In genomic region chr15:102355134-102355870, GRCm38 (mm10) we compare ENCODE assay signal across 8 mouse cellular contexts. TPM values are rescaled to one million over a fixed set of nuclear protein-coding genes. Genes with fewer than 3 reads are reported as not detected.
DNase-seq lines count a peak whose midpoint lies in the region; ATAC-seq and TF ChIP-seq lines count a peak whose summit lies in the region.

No protein-coding gene starts in this region.

- peak overlapping the region; percentile 42 for H3K4me3 ChIP-seq in embryonic facial prominence, embryonic 11.5 days (ENCODE audit: low read depth, low read length)
- H3K4me3 ChIP-seq in heart, embryonic 11.5 days (ENCODE audit: low read depth, low read length): peak overlapping the region; percentile 45
- peak overlapping the region; percentile 54 for H3K4me3 ChIP-seq in liver, postnatal 0 days (ENCODE audit: low read depth, low read length)
- H3K4me3 ChIP-seq in olfactory bulb, adult 2 months (ENCODE audit: insufficient read depth, low read depth, low read length): peak overlapping the region; percentile 50

- no peak for TF ChIP-seq EP300 in liver, postnatal 0 days (IDR thresholded peaks at IDR 0.05; ENCODE audit: low read depth)

- WGBS in embryonic facial prominence, embryonic 11.5 days: under 1% methylated on average over 48 of the region's 49 CpGs
- WGBS in heart, embryonic 11.5 days (ENCODE audit: insufficient replicate concordance): under 1% methylated on average over 40 of the region's 49 CpGs
- WGBS in liver, postnatal 0 days (ENCODE audit: insufficient replicate concordance): under 1% methylated on average over 36 of the region's 49 CpGs
- WGBS in olfactory bulb, adult 2 months: under 1% methylated on average over 49 of the region's 49 CpGs

- no peak for TF ChIP-seq POLR2A in olfactory bulb, adult 2 months (IDR thresholded peaks at IDR 0.05; ENCODE audit: insufficient read depth, low read depth, low read length)

- peak; percentile 36 for DNase-seq in urinary bladder, postnatal 14 days (ENCODE audit: low spot score)
- DNase-seq in urinary bladder, postnatal 10 days (ENCODE audit: low spot score): no peak
- DNase-seq in embryonic facial prominence, embryonic 11.5 days (ENCODE audit: low spot score): peak; percentile 77
- DNase-seq in kidney, adult 9 months: peak; percentile 53
- peak; percentile 55 for DNase-seq in liver, postnatal 0 days

- peak overlapping the region; percentile 88 for H3K9ac ChIP-seq in embryonic facial prominence, embryonic 11.5 days (replicated peaks; ENCODE audit: low read length)
- peak overlapping the region; percentile 63 for H3K9ac ChIP-seq in heart, embryonic 11.5 days (ENCODE audit: low read depth, low read length)
- peak overlapping the region; percentile 65 for H3K9ac ChIP-seq in liver, postnatal 0 days (replicated peaks)

- no peaks in the 10 kb centered on the region for H3K36me3 ChIP-seq in embryonic facial prominence, embryonic 11.5 days (replicated peaks; ENCODE audit: control insufficient read depth, insufficient read depth, low read depth, low read length)
- no peaks in the 10 kb centered on the region for H3K36me3 ChIP-seq in heart, embryonic 11.5 days (ENCODE audit: control insufficient read depth, insufficient read depth, low read length)
- no peaks in the 10 kb centered on the region for H3K36me3 ChIP-seq in liver, postnatal 0 days (replicated peaks; ENCODE audit: insufficient read depth, low read length)

- peak; percentile 42; the same call in 1 of the 2 replicates for TF ChIP-seq CTCF in liver, postnatal 0 days (IDR thresholded peaks at IDR 0.05; ENCODE audit: low read depth)
- no peak for TF ChIP-seq CTCF in olfactory bulb, adult 2 months (IDR thresholded peaks at IDR 0.05; ENCODE audit: insufficient read depth, low read depth, low read length)

- H3K4me1 ChIP-seq in embryonic facial prominence, embryonic 11.5 days (ENCODE audit: control insufficient read depth, insufficient read depth, low read length): peaks cover 15% of the 10 kb centered on the region
- peaks cover 20% of the 10 kb centered on the region for H3K4me1 ChIP-seq in heart, embryonic 11.5 days (ENCODE audit: control insufficient read depth, insufficient read depth, low read length)
- H3K4me1 ChIP-seq in liver, postnatal 0 days (ENCODE audit: insufficient read depth): peaks cover 20% of the 10 kb centered on the region
- H3K4me1 ChIP-seq in olfactory bulb, adult 2 months (ENCODE audit: control insufficient read depth, insufficient read depth, low read length): peaks cover 30% of the 10 kb centered on the region

- ATAC-seq in embryonic facial prominence, embryonic 11.5 days (replicated peaks; ENCODE audit: insufficient number of reproducible peaks, low FRiP score, low TSS enrichment, low read depth): peak; percentile 61
- peak; percentile 27; the same call in 1 of the 2 replicates for ATAC-seq in heart, embryonic 11.5 days (replicated peaks; ENCODE audit: insufficient number of reproducible peaks, low FRiP score, low TSS enrichment)
- ATAC-seq in liver, postnatal 0 days: no peak
- ATAC-seq in frontal cortex, adult (ENCODE audit: low TSS enrichment): no peak

- H3K27ac ChIP-seq in embryonic facial prominence, embryonic 11.5 days (replicated peaks; ENCODE audit: low read depth, low read length): peak overlapping the region; percentile 83
- peak overlapping the region; percentile 74 for H3K27ac ChIP-seq in heart, embryonic 11.5 days (ENCODE audit: low read depth, low read length)
- no peak overlapping the region for H3K27ac ChIP-seq in liver, postnatal 0 days (ENCODE audit: low read depth)
- 0 out of 2 replicates have a peak overlapping the region, but pooled peaks have one; percentile 15 for H3K27ac ChIP-seq in olfactory bulb, adult 2 months (ENCODE audit: insufficient read depth, low read depth, low read length)

- H3K27me3 ChIP-seq in embryonic facial prominence, embryonic 11.5 days (ENCODE audit: control insufficient read depth, insufficient read depth, low read length): peaks cover 10% of the 10 kb centered on the region; the same call in 1 of the 2 replicates
- H3K27me3 ChIP-seq in heart, embryonic 11.5 days (ENCODE audit: control insufficient read depth, insufficient read depth, low read length): peaks cover 43% of the 10 kb centered on the region
- H3K27me3 ChIP-seq in liver, postnatal 0 days (ENCODE audit: insufficient read depth, low read length): peaks cover 55% of the 10 kb centered on the region

- peak overlapping the region; percentile 91 for H3K4me2 ChIP-seq in embryonic facial prominence, embryonic 11.5 days (ENCODE audit: low read depth, low read length)
- H3K4me2 ChIP-seq in heart, embryonic 11.5 days: peak overlapping the region; percentile 86
- H3K4me2 ChIP-seq in liver, postnatal 0 days (ENCODE audit: low read depth, low read length): peak overlapping the region; percentile 83

- no peaks in the 10 kb centered on the region for H3K9me3 ChIP-seq in embryonic facial prominence, embryonic 11.5 days (replicated peaks; ENCODE audit: control insufficient read depth, low read length)
- H3K9me3 ChIP-seq in heart, embryonic 11.5 days (replicated peaks; ENCODE audit: control insufficient read depth, low read length): no peaks in the 10 kb centered on the region
- no peaks in the 10 kb centered on the region for H3K9me3 ChIP-seq in liver, postnatal 0 days (ENCODE audit: low read length)

RNA-seq across cellular contexts. Expression of gene Aaas, which starts 4.7 kb away (rescaled TPM):
- 98.3 and 102 TPM in 2 replicates for polyA plus RNA-seq in embryonic facial prominence, embryonic 11.5 days (2014; fragmentation: Nextera tagmentation; extraction: Ambion mirVana)
- 62.9 and 64.9 TPM in 2 replicates for polyA plus RNA-seq in heart, embryonic 11.5 days (2014; fragmentation: Nextera tagmentation; extraction: Ambion mirVana)
- polyA plus RNA-seq in liver, postnatal 0 days (2015; fragmentation: Nextera tagmentation; extraction: Ambion mirVana): 15.6 and 18.8 TPM in 2 replicates
- not detected in 2 replicates for polyA plus RNA-seq in olfactory bulb, adult 2 months (2012; ENCODE audit: insufficient read depth, insufficient read length, low replicate concordance, missing spikeins)

RNA-seq across cellular contexts. Expression of gene Sp7, which starts 11.7 kb away (rescaled TPM):
- 2.4 and 3.0 TPM in 2 replicates for polyA plus RNA-seq in embryonic facial prominence, embryonic 11.5 days (2014; fragmentation: Nextera tagmentation; extraction: Ambion mirVana)
- 0.20 and 0.52 TPM in 2 replicates for polyA plus RNA-seq in heart, embryonic 11.5 days (2014; fragmentation: Nextera tagmentation; extraction: Ambion mirVana)
- polyA plus RNA-seq in liver, postnatal 0 days (2015; fragmentation: Nextera tagmentation; extraction: Ambion mirVana): not detected in 2 replicates
- polyA plus RNA-seq in olfactory bulb, adult 2 months (2012; ENCODE audit: insufficient read depth, insufficient read length, low replicate concordance, missing spikeins): not detected in 2 replicates

RNA-seq across cellular contexts. Expression of gene Myg1, which starts 23.8 kb away (rescaled TPM):
- polyA plus RNA-seq in embryonic facial prominence, embryonic 11.5 days (2014; fragmentation: Nextera tagmentation; extraction: Ambion mirVana): 101 and 103 TPM in 2 replicates
- 72.7 and 77.8 TPM in 2 replicates for polyA plus RNA-seq in heart, embryonic 11.5 days (2014; fragmentation: Nextera tagmentation; extraction: Ambion mirVana)
- 28.1 and 30.8 TPM in 2 replicates for polyA plus RNA-seq in liver, postnatal 0 days (2015; fragmentation: Nextera tagmentation; extraction: Ambion mirVana)
- not detected in 2 replicates for polyA plus RNA-seq in olfactory bulb, adult 2 months (2012; ENCODE audit: insufficient read depth, insufficient read length, low replicate concordance, missing spikeins)

RNA-seq across cellular contexts. Expression of gene Pfdn5, which starts 29.4 kb away (rescaled TPM):
- polyA plus RNA-seq in embryonic facial prominence, embryonic 11.5 days (2014; fragmentation: Nextera tagmentation; extraction: Ambion mirVana): 453 and 469 TPM in 2 replicates
- 307 and 350 TPM in 2 replicates for polyA plus RNA-seq in heart, embryonic 11.5 days (2014; fragmentation: Nextera tagmentation; extraction: Ambion mirVana)
- polyA plus RNA-seq in liver, postnatal 0 days (2015; fragmentation: Nextera tagmentation; extraction: Ambion mirVana): 172 and 179 TPM in 2 replicates
- polyA plus RNA-seq in olfactory bulb, adult 2 months (2012; ENCODE audit: insufficient read depth, insufficient read length, low replicate concordance, missing spikeins): 1,008 TPM in 1 of 2 replicates, not detected in the other

RNA-seq across cellular contexts. Expression of gene Sp1, which starts 50.6 kb away (rescaled TPM):
- polyA plus RNA-seq in embryonic facial prominence, embryonic 11.5 days (2014; fragmentation: Nextera tagmentation; extraction: Ambion mirVana): 12.8 and 13.9 TPM in 2 replicates
- 7.5 and 8.1 TPM in 2 replicates for polyA plus RNA-seq in heart, embryonic 11.5 days (2014; fragmentation: Nextera tagmentation; extraction: Ambion mirVana)
- 2.8 and 2.9 TPM in 2 replicates for polyA plus RNA-seq in liver, postnatal 0 days (2015; fragmentation: Nextera tagmentation; extraction: Ambion mirVana)
- polyA plus RNA-seq in olfactory bulb, adult 2 months (2012; ENCODE audit: insufficient read depth, insufficient read length, low replicate concordance, missing spikeins): 98.4 TPM in 1 of 2 replicates, not detected in the other

Comparison
In these comparisons a context has a peak if more than half of its experiments do, and no peak if none do; other contexts are left out.
1. ATAC-seq: peak in embryonic facial prominence, embryonic 11.5 days (single experiment) and heart, embryonic 11.5 days (single experiment); none in liver, postnatal 0 days (single experiment) and frontal cortex, adult (single experiment).
2. RNA of gene Myg1, which starts 23.8 kb away (polyA plus RNA-seq): 101 to 103 TPM in embryonic facial prominence, embryonic 11.5 days, 72.7 to 77.8 TPM in heart, embryonic 11.5 days and 28.1 to 30.8 TPM in liver, postnatal 0 days; not detected in olfactory bulb, adult 2 months; every median in the first group is over 10 times any median in the second.
3. Peak in every context shown above with its lines, with median percentiles within 50 percentile points of each other: H3K4me2 ChIP-seq, H3K4me3 ChIP-seq and H3K9ac ChIP-seq.